Mouse (Mus musculus): ENCODE data around the gene Eaf1.
"Not testable (repeated sequence)": the region's sequence is repeated elsewhere in the genome, so short reads cannot be mapped to it uniquely, and the experiment has no call there.

Eaf1 gene

DNA sequence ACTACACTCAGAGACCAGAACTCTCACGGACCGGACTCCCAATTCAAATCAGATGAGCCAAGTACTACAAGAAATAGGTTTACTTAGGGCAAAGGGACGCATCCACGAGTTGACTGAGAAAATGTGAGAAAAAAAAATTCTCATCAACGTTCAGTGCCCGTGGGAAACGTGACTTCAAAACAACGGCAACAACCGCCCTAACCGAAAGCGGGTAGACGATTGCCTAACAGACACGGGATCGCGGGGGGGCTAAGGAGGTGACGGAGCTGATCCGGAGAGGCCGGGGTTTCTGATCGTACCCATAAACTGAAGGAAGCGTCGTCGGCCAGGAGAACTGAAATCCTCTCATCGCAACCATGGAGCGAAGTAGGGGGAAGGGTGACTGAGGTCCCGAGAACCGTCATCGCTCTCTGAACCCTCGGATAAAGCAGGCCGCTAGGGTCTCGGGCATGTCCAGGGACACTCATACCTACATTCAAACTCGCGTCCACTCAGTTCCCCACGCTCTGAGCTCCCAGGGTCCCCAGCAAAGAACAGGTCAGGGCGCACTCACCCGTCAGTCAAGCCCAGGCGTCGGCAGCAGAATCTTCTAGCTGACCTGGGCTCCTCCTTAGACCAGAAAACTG, at the start of gene Eaf1:
Gene Eaf1, plus strand, starts transcription at position 51 of the 626 bp plus-strand sequence.
- peak; percentile 86 for DNase-seq (ENCODE audit: low read depth)

GRCm38 (mm10) chr14:31448994-31449393, 45.2 kb upstream of the Eaf1 start:
- no peak for DNase-seq (ENCODE audit: low read depth)

GRCm38 (mm10) chr14:31453946-31454345, 40.3 kb upstream of the Eaf1 start:
- DNase-seq (ENCODE audit: low read depth), result not testable (repeated sequence)

GRCm38 (mm10) chr14:31454849-31455566, 39.2 kb upstream of the Eaf1 start:
- DNase-seq (ENCODE audit: low read depth), result no peak

GRCm38 (mm10) chr14:31456064-31456721, 38.0 kb upstream of the Eaf1 start:
- DNase-seq (ENCODE audit: low read depth), result no peak

DNA sequence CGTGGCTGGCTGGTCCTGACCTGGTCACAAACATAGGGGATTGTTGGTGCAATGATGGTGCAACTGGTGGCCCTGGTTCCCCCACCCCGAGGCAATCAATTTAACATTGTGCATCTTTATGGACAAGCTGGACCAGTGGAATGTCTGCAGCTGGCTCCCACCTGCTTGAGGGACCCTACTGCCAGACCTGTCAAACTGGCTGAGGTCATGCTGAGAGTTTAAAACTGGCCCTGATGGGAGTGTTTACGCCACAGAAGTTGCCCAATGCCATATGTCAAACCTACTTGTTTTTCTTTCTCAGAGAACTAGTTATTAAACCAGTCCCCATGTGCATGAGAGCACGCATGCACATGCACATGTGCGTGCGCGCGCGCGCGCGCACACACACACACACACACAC, 36.2 kb upstream of the Eaf1 start:
- no peak for DNase-seq (ENCODE audit: low read depth)

DNA sequence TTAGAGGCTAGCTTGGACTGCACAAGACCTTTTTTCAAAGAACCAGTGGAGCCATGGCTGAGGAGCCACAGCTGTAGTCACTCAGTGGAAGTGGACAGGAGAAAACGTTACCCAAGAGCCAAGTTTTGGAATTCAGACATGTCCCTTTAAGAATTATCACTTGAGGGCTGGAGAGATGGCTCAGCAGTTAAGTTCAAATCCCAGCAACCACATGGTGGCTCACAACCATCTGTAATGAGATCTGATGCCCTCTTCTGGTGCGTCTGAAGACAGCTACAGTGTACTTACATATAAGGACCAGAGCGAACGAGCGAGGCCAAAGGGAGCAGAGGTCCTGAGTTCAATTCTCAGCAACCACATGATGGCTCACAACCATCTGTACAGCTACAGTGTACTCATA, 32.0 kb upstream of the Eaf1 start:
- peak; percentile 61 for DNase-seq (ENCODE audit: low read depth)

GRCm38 (mm10) chr14:31462886-31463285, 31.3 kb upstream of the Eaf1 start:
- DNase-seq (ENCODE audit: low read depth), result no peak

DNA sequence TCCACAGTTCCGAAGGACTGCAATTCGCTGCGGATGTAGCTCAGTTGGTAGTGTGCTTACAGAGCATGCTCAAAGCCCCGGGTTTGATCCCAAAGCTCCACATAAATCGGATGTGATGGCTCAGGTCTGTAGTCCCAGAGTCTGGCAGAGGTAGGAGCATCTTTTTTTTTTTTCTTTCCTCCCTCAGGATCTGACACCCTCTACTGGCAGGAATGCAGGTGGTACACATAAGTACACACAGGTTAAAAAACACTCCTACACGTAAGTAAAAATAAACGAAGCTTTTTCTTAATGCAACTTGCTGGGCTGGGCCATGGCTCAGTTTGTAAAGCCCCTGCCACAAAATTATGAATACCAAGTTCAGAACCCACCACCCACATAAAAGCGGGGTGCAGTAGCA, 30.0 kb upstream of the Eaf1 start:
- no peak for DNase-seq (ENCODE audit: low read depth)

GRCm38 (mm10) chr14:31469711-31470110, 24.5 kb upstream of the Eaf1 start:
- DNase-seq (ENCODE audit: low read depth), result peak; percentile 23

GRCm38 (mm10) chr14:31472451-31473061, 21.6 kb upstream of the Eaf1 start:
- DNase-seq (ENCODE audit: low read depth), result peak; percentile 84

DNA sequence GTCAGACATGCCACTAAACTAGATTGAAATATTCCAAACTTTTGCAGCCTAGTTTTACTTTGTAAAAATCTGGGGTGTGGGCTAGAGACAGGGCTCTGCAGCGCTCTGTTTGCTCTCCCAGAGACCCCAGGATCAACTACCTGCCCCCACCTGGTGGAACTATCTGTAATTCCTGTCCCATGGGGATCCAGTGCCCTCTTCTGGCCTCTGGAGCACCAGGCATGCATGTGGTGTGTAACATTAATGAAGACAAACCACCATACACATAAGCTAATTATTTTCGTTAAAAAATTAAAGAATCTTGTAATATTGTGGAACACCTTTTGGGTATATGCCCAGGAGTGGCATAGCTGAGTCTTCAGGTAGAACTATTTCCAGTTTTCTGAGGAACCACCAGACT, 20.9 kb upstream of the Eaf1 start:
- no peak for DNase-seq (ENCODE audit: low read depth)

DNA sequence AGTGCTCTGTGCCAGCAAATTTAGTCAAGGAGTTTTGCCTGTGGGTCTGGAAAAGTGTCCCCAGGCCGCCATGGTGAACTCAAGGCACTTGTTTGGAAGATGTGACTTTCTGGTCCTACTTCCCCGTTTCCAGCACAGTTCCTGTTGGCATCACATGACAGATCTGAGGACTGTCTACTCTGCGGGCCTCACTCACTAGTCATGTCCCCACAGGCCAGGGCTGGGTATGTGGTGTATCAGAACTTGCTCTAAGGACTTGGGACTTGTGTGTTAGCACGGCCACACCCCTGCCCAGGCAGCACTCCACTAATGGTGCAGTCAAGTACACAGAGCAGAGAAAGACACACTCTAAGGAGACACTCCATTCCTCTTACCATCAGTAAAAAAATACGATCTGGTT, 11.8 kb upstream of the Eaf1 start:
- DNase-seq (ENCODE audit: low read depth), result no peak

GRCm38 (mm10) chr14:31486465-31486864, 7.7 kb upstream of the Eaf1 start:
- no peak for DNase-seq (ENCODE audit: low read depth)

GRCm38 (mm10) chr14:31488055-31488454, 6.1 kb upstream of the Eaf1 start:
- DNase-seq (ENCODE audit: low read depth), result no peak

DNA sequence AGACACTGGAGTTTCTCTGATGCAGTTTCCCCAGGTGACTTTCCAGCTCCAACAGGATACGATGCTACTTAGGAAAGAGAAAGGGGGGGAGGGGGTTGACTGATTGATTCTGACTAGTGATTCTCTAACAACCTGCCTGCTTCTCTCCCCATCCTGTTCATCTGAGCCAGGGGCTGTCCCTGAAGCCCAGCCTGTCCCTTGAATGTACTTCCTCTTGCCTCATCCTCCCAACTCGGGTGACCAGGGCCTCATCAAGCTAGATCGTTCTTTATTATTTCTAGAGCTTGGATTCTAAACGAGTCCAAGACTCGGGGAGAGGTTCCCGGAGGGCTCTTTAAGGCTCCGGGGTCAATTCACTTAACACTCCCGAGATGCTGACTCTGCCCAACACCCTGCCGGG, 298 bp upstream of the Eaf1 start:
- DNase-seq (ENCODE audit: low read depth), result peak; percentile 55

DNA sequence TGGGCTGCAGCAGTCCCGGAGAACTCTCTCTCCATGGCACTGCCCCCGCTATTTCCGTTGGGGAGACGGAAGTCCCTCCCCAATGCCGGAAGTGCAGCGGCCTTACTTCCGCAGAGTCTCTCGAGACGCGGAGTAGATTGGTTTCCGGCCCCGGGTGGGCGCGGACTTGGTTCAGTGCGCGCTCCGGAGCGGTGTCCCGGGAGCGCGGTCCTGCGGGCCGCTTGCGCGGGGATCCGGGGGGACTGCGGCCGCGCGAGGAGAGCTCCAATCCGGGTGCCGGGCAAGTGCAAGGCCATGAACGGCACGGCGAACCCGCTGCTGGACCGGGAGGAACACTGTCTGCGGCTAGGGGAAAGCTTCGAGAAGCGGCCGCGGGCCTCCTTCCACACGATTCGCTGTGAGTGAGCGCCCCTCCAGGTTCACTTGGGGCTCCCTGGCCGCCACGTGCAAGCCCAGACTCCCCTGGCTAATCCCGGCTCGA, 816 bp downstream of the Eaf1 start, which contains the start of gene Mettl6:
Gene Mettl6, minus strand, starts transcription at position 66 of the 481 bp plus-strand sequence.
- peak; percentile 93 for DNase-seq (ENCODE audit: low read depth)

DNA sequence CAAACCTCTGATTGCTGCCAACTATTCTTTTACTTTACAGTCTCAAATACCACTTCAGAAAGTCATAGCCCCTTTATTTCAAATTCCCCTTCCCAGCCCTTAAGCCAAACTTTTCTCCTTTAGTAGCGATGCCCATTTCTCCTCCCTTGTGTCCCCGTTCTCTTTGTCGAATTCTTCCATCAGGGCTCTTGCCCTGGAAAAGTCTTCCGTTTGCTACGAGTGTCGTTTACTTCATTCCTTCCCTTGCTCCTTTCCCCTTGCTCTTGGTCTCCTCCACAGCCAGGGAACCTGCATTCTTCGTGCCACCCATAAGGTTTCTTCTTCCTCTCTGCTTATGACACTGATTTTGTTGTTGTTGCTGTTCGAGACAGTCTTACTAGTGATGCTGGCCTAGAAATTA, 1.3 kb downstream of the Eaf1 start:
- no peak for DNase-seq (ENCODE audit: low read depth)

GRCm38 (mm10) chr14:31496241-31496646, 2.0 kb downstream of the Eaf1 start:
- DNase-seq (ENCODE audit: low read depth), result peak; percentile 98

DNA sequence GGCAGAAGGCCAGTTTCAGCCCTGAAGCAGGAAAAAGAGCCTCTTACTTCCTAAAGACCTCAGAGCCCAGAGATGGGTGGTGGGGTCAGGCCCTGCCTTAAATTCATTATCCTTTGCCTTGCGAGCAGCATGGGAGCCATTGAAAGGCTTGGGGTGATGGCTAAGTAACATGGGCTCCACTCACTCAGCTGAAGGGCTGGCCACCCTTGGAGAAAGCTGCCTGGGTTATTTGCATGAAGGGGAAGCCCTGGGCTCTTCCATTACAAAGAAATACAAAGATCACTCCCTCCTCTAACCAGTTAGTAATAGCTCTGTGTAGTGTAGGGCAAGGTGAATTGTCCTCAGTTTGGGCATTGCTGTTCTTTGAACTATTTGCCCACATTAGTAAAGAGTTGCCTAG, 5.3 kb downstream of the Eaf1 start:
- no peak for DNase-seq (ENCODE audit: low read depth)

DNA sequence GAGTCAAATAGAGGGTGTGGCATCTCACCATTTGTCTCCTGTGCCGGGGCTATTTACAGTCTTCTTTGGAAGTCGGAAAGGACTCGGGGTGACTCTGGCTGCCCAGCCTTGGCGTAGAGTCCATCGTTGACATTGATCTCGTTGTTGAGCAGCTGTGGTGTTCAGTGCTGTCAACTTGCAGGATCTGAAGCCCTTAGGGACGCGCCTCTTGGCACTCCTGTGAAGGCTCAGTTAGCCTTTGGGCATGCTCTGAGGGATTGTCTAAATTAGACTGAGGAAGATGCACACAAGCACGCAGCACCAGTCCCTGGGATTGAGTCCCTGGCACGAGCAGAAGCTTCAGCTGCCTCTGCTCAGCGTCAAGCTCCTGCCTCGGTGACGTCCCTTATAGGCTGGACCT, 9.2 kb downstream of the Eaf1 start:
- DNase-seq (ENCODE audit: low read depth), result no peak

DNA sequence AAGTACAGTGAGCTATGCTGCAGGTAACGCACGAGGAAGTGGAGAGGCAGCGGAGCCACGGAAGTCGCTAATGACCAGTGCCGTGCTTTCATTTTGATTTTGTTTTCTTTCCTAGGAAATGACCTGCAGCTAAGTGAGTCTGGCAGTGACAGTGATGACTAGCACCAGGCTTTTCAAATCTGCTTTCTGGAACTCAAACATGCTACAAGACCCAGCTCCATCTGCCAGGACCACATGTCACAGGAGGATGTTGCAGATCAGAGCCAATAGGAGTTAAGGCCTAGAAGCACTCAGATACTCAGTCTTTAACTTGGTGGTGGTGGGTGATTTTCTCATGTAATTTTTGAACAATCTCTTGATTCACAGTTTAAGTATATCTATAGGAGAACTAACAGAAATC, 12.3 kb downstream of the Eaf1 start:
- DNase-seq (ENCODE audit: low read depth), result no peak

- DNase-seq (ENCODE audit: low read depth), result peak; percentile 14
Measured at GRCm38 (mm10) chr14:31509911-31510310, 15.7 kb downstream of the Eaf1 start.
